Mouse (Mus musculus): Measurements from ENCODE around the gene Pikfyve. TPM values are rescaled to one million over a fixed set of nuclear protein-coding genes. Genes with fewer than 3 reads are reported as not detected.

Gene Pikfyve
- total and polyA plus RNA-seq, 2 experiments = 2.8 to 18.7 TPM

DNA sequence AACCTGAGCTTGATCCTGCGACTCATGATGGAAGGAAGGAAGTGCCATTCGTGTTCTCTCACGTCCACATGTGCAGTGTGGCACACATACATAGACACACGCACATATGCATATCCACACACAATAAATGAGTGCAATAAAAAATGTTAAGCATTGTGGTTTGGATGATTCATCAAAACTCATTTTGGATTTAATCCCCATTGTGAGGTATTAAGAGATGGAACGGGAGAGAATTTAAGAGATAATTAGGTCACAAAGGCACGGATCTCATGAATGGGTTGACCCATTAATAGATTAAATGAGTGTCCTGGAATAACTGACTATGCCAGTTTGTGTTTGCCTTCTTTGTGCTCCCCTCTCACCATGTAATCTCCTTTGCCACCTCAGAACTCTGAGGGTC lies 95.3 kb downstream of the Pikfyve start, which contains the start of gene Pth2r:
Gene Pth2r, plus strand, starts transcription at position 301 of the 400 bp plus-strand sequence.
- Histone ChIP-seq H3K4me1 (ENCODE audit: control insufficient read depth, insufficient read depth, low read length) (no peaks in the 10 kb centered on the region), H3K27ac (replicated peaks; ENCODE audit: insufficient read depth, low read depth, low read length) (no peak within 1 kb of the TSS), H3K9ac (ENCODE audit: low read depth, low read length) (no peak within 1 kb of the TSS), H3K27me3 (ENCODE audit: control insufficient read depth, insufficient read depth, low read length) (no peaks in the 10 kb centered on the region), H3K79me2 (ENCODE audit: control insufficient read depth, insufficient read depth, low read length) (no peaks in the 10 kb centered on the region), H3K36me3 (ENCODE audit: control insufficient read depth, insufficient read depth, low read length) (peaks cover 4% of the 10 kb centered on the region), H3K4me3 (ENCODE audit: insufficient read depth, low read depth, low read length) (no peak within 1 kb of the TSS)
- DNase-seq (ENCODE audit: extremely low read depth, low read depth, low spot score) = no peak
- TF ChIP-seq POLR2A (IDR thresholded peaks at IDR 0.05; ENCODE audit: extremely low read depth, insufficient read depth, low read length) (no peak), CTCF (IDR thresholded peaks at IDR 0.05; ENCODE audit: low read depth, low read length) (no peak)
- 78% methylated on average over 6 of the region's 6 CpGs for WGBS

DNA sequence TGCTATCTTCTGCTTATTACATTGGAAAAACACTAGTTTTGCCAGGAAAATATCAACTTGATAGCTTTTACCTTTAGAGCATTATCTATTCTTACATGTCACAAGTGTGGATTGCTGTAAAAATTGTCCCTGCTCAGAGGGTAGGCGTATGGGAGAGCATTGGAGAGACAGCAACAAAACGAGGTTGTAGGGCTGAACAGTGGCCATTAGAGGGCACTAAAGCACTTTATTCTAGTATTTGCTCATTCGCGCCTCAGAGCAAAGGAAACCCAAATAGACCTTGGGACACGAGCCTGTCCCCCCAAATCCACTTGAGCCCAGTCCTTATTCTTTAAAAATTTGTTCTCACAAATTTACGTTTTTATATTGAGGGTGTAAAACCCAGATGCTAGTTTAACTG lies 96.3 kb downstream of the Pikfyve start:
- Histone ChIP-seq H3K9ac (ENCODE audit: low read depth, low read length) (no peak overlapping the region), H3K36me3 (ENCODE audit: control insufficient read depth, insufficient read depth, low read length) (peaks cover 2% of the 10 kb centered on the region; the same call in 1 of the 2 replicates), H3K27ac (replicated peaks; ENCODE audit: insufficient read depth, low read depth, low read length) (no peak overlapping the region), H3K79me2 (ENCODE audit: control insufficient read depth, insufficient read depth, low read length) (no peaks in the 10 kb centered on the region), H3K4me1 (ENCODE audit: control insufficient read depth, insufficient read depth, low read length) (no peaks in the 10 kb centered on the region), H3K27me3 (ENCODE audit: control insufficient read depth, insufficient read depth, low read length) (no peaks in the 10 kb centered on the region), H3K4me3 (ENCODE audit: insufficient read depth, low read depth, low read length) (no peak overlapping the region)
- TF ChIP-seq POLR2A (IDR thresholded peaks at IDR 0.05; ENCODE audit: extremely low read depth, insufficient read depth, low read length) (no peak), CTCF (IDR thresholded peaks at IDR 0.05; ENCODE audit: low read depth, low read length) (peak; percentile 52)
- 6% methylated on average over 6 of the region's 6 CpGs for WGBS
- peak; percentile 44 for DNase-seq (ENCODE audit: extremely low read depth, low read depth, low spot score)

DNA sequence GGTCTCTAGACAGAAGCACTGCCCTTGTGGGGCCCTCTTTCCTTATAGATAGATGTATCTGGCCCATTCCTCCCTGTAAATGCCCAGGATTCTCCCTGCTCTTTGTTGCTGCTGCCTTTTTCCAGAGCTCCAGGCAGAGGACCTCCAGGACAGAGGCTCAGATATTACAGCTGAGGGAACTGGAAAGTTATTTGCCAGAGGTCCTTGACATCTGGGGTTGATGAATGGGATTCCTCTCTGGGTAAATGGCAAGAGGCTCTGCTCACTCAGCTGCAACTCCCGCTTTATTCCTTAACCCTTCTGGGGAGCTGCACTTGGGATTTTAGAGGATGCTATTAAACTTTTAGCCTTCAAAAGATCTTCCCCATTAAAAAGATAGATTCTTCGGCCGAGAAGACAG lies 122.0 kb downstream of the Pikfyve start:
- H3K27ac ChIP-seq (replicated peaks; ENCODE audit: insufficient read depth, low read depth, low read length) = no peak overlapping the region
- no peak for TF ChIP-seq CTCF (IDR thresholded peaks at IDR 0.05; ENCODE audit: low read depth, low read length)
- TF ChIP-seq POLR2A (IDR thresholded peaks at IDR 0.05; ENCODE audit: extremely low read depth, insufficient read depth, low read length) = no peak
- 82% methylated on average over 3 of the region's 3 CpGs for WGBS
- no peaks in the 10 kb centered on the region for H3K36me3 ChIP-seq (ENCODE audit: control insufficient read depth, insufficient read depth, low read length)
- H3K79me2 ChIP-seq (ENCODE audit: control insufficient read depth, insufficient read depth, low read length) = no peaks in the 10 kb centered on the region
- H3K4me3 ChIP-seq (ENCODE audit: insufficient read depth, low read depth, low read length) = no peak overlapping the region
- H3K9ac ChIP-seq (ENCODE audit: low read depth, low read length) = no peak overlapping the region
- DNase-seq (ENCODE audit: extremely low read depth, low read depth, low spot score) = no peak
- H3K4me1 ChIP-seq (ENCODE audit: control insufficient read depth, insufficient read depth, low read length) = peaks cover 2% of the 10 kb centered on the region; the same call in 1 of the 2 replicates
- peaks cover 6% of the 10 kb centered on the region; the same call in 1 of the 2 replicates for H3K27me3 ChIP-seq (ENCODE audit: control insufficient read depth, insufficient read depth, low read length)

DNA sequence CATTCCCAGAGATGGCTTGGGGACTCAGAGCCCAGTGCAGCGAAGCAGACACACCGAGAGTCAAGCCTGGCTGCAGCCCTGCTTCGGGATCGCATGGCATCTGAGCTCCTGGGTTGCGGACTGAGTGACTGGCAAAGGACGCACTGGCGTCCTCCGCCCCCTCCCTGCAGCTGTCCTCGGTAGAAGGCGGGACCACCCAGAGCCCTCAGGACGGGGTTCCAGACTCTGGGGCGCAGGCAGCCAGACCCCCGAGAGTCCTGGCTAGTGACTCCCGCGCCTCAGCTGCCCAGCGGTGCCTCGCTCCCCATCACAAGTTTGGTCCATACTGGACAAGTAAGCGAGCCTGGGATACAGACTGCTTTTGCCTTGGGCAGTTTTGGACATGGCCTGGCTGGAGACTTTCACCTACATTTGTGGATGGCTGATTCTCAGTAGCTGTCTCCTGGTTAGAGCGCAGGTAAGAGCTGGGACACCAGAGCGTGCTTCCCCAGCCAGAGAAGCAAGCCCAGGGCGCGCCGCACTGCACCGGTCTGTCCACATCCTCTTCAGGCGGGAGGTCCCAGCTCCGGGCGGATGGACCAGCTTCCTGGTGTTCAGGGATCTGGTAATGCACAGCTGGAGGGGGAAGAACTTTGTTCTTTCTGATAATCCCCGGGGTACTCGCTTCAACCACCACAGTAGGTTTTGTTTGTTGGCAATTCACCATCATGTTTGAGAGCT lies 124.9 kb downstream of the Pikfyve start:
- TF ChIP-seq POLR2A (IDR thresholded peaks at IDR 0.05; ENCODE audit: extremely low read depth, insufficient read depth, low read length) (no peak), CTCF (IDR thresholded peaks at IDR 0.05; ENCODE audit: low read depth, low read length) (no peak)
- Histone ChIP-seq H3K27me3 (ENCODE audit: control insufficient read depth, insufficient read depth, low read length) (peaks cover 6% of the 10 kb centered on the region; the same call in 1 of the 2 replicates), H3K36me3 (ENCODE audit: control insufficient read depth, insufficient read depth, low read length) (no peaks in the 10 kb centered on the region), H3K79me2 (ENCODE audit: control insufficient read depth, insufficient read depth, low read length) (no peaks in the 10 kb centered on the region), H3K27ac (replicated peaks; ENCODE audit: insufficient read depth, low read depth, low read length) (no peak overlapping the region), H3K9ac (ENCODE audit: low read depth, low read length) (no peak overlapping the region), H3K4me3 (ENCODE audit: insufficient read depth, low read depth, low read length) (no peak overlapping the region), H3K4me1 (ENCODE audit: control insufficient read depth, insufficient read depth, low read length) (peaks cover 2% of the 10 kb centered on the region; the same call in 1 of the 2 replicates)
- 5% methylated on average over 29 of the region's 29 CpGs for WGBS
- DNase-seq (ENCODE audit: extremely low read depth, low read depth, low spot score) = no peak

DNA sequence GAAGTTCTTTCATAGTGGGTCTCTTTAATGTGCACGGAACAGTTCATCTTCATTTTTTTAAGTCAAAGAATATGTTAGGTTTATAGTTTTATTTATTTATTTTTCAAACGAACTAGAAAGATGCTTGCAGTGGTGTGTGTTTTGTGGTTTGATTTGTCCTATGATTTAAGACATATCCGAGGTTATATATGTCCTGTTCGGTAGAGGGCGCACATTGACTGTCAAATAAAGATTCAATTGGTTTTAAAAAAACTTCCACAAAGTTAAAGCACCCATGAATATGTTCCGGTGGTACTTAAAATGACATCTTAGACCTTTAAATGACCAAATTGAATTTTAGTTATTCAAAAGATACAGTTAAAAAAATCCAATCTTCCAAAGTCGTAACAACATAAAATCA lies 125.6 kb downstream of the Pikfyve start:
- Histone ChIP-seq H3K4me3 (ENCODE audit: insufficient read depth, low read depth, low read length) (no peak overlapping the region), H3K9ac (ENCODE audit: low read depth, low read length) (no peak overlapping the region), H3K27ac (replicated peaks; ENCODE audit: insufficient read depth, low read depth, low read length) (no peak overlapping the region), H3K79me2 (ENCODE audit: control insufficient read depth, insufficient read depth, low read length) (no peaks in the 10 kb centered on the region), H3K36me3 (ENCODE audit: control insufficient read depth, insufficient read depth, low read length) (no peaks in the 10 kb centered on the region), H3K27me3 (ENCODE audit: control insufficient read depth, insufficient read depth, low read length) (peaks cover 6% of the 10 kb centered on the region; the same call in 1 of the 2 replicates), H3K4me1 (ENCODE audit: control insufficient read depth, insufficient read depth, low read length) (peaks cover 2% of the 10 kb centered on the region; the same call in 1 of the 2 replicates)
- TF ChIP-seq POLR2A (IDR thresholded peaks at IDR 0.05; ENCODE audit: extremely low read depth, insufficient read depth, low read length) = no peak
- peak; percentile 40 for TF ChIP-seq CTCF (IDR thresholded peaks at IDR 0.05; ENCODE audit: low read depth, low read length)
- peak; percentile 65 for DNase-seq (ENCODE audit: extremely low read depth, low read depth, low spot score)
- WGBS = 8% methylated on average over 7 of the region's 7 CpGs

DNA sequence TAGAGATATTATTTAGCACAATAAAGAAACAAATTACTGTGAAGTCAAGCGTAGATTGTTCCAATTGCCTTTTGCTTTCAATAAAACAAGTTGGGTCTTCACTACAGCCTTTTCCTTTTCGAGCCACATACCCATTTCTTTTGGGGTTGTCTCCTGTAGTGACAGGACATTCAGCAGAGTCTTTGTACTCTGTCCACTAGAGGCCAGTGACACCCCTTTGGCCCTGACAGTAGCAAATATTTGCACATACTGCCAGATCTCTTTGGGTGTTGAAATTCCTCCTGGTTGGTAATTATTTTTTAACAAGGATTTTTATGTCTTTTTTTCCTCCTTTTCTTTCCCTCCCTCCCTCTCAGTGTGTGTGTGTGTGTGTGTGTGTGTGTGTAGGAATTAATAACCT lies 126.4 kb downstream of the Pikfyve start:
- Histone ChIP-seq H3K4me1 (ENCODE audit: control insufficient read depth, insufficient read depth, low read length) (peaks cover 2% of the 10 kb centered on the region; the same call in 1 of the 2 replicates), H3K79me2 (ENCODE audit: control insufficient read depth, insufficient read depth, low read length) (no peaks in the 10 kb centered on the region), H3K27ac (replicated peaks; ENCODE audit: insufficient read depth, low read depth, low read length) (no peak overlapping the region), H3K9ac (ENCODE audit: low read depth, low read length) (no peak overlapping the region), H3K36me3 (ENCODE audit: control insufficient read depth, insufficient read depth, low read length) (no peaks in the 10 kb centered on the region), H3K4me3 (ENCODE audit: insufficient read depth, low read depth, low read length) (no peak overlapping the region), H3K27me3 (ENCODE audit: control insufficient read depth, insufficient read depth, low read length) (peaks cover 6% of the 10 kb centered on the region; the same call in 1 of the 2 replicates)
- TF ChIP-seq CTCF (IDR thresholded peaks at IDR 0.05; ENCODE audit: low read depth, low read length) (peak; percentile 29; the same call in 1 of the 2 replicates), POLR2A (IDR thresholded peaks at IDR 0.05; ENCODE audit: extremely low read depth, insufficient read depth, low read length) (no peak)
- DNase-seq (ENCODE audit: extremely low read depth, low read depth, low spot score) = peak; percentile 79
- 24% methylated on average over 2 of the region's 2 CpGs for WGBS
